Mouse (Mus musculus) liver, embryonic 13.5 days (tissue): ENCODE results near the gene Hoxa7. TPM values are rescaled to one million over a fixed set of nuclear protein-coding genes. Genes with fewer than 3 reads are reported as not detected.

Experiments used
- ATAC-seq: fragments of 200-750 bp; cut with Nextera tagmentation; 2 replicates; pipeline ENCODE4 v1.8.0; 2017; ENCODE audit warnings: low read depth, mild to moderate bottlenecking, moderate number of reproducible peaks, moderate library complexity
- DNase-seq: peaks from one replicate; pipeline ENCODE4 v3.0.0; 2022
- H3K27ac ChIP-seq: fragments of 300-500 bp; sonication (generic); 2 replicates; pipeline ENCODE4 v1.5.1; 2015; ENCODE audit warnings: moderate library complexity, mild to moderate bottlenecking, inconsistent platforms
- H3K27me3 ChIP-seq: fragments of 300-500 bp; sonication (generic); 2 replicates; pipeline ENCODE4 v1.6.1; 2015; ENCODE audit warnings: mild to moderate bottlenecking, inconsistent platforms
- H3K36me3 ChIP-seq: fragments of 300-500 bp; sonication (generic); 2 replicates; pipeline ENCODE4 v1.6.1; 2015; ENCODE audit warnings: mild to moderate bottlenecking, inconsistent platforms
- H3K4me1 ChIP-seq: fragments of 300-500 bp; sonication (generic); replicated peaks from 2 replicates; pipeline ENCODE4 v1.6.1; 2015; ENCODE audit warnings: inconsistent platforms
- H3K4me2 ChIP-seq: fragments of 300-500 bp; sonication (generic); 2 replicates; pipeline ENCODE4 v1.6.1; 2015; ENCODE audit warnings: inconsistent platforms, mild to moderate bottlenecking, moderate library complexity
- H3K4me3 ChIP-seq: fragments of 300-500 bp; sonication (generic); replicated peaks from 2 replicates; pipeline ENCODE4 v1.5.1; 2015; ENCODE audit warnings: mild to moderate bottlenecking, inconsistent platforms
- H3K9ac ChIP-seq: fragments of 300-500 bp; sonication (generic); 2 replicates; pipeline ENCODE4 v1.6.1; 2015; ENCODE audit warnings: mild to moderate bottlenecking, inconsistent platforms
- H3K9me3 ChIP-seq: fragments of 300-500 bp; sonication (generic); replicated peaks from 2 replicates; pipeline ENCODE4 v1.6.1; 2016; ENCODE audit warnings: inconsistent platforms
- WGBS: fragments of 180-500 bp; shearing (Covaris S2); methylation state at CpG from one replicate; pipeline ENCODE4 v1.1.7; 2015; ENCODE audit not compliant: insufficient replicate concordance; 5-methylcytosine and 5-hydroxymethylcytosine counted together
- polyA plus RNA-seq: library from polyadenylated mRNA; unstranded; fragments of >200 nt; fragmentation: Nextera tagmentation; extraction: Ambion mirVana; gene quantifications from 2 replicates; pipeline ENCODE4 v1.2.1, GENCODE M21; 2015

The Hoxa7 gene
- polyA plus RNA-seq, 1 experiment from 2014 or later, result 0.52 TPM

DNA sequence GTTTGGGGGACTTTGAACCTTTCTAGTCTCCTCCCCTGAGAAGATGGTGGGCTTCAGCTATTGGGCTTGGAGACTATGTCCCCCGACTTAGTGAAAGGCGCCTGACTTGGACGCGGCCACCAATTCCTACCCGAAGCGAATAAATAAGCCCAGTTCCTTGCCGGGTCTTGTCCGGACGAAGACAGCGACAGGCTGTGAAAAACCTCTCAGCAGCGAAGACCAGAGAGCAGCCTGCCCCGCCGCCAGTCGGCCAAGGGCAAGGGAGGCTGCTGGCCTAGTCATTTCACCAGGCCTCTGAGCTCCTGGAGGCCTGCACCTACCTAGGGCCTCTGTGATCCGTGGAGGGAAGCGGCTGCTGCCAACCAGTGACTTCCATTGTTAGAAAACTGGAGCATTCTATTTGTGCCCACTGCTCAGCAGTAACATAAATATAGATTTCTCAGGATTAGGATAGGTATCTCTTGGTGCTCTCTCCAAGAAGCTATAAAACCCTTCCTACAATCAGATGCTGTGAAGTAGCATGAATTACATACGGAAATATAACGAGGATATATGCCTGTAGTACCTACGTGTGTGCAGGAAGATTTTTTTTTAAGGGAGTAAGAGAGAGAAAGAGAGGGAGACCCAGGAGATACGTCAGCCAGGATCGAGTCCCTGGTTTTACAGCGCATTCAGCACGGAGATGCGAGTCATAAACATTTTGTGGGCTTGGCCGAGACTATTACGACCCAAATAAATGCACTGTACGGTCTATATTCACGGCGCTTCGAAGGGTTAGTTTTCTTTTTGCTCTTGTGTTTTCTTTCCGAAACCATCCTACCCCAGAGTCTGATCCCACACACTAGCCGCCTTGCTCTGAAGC is 1.4 kb downstream of the Hoxa7 start:
- no peaks in the 10 kb centered on the region for H3K9me3 ChIP-seq
- WGBS, result 24% methylated on average over 32 of the region's 32 CpGs
- H3K4me1 ChIP-seq, result peaks cover 15% of the 10 kb centered on the region
- no peak overlapping the region for H3K4me2 ChIP-seq
- no peaks in the 10 kb centered on the region for H3K36me3 ChIP-seq
- no peak overlapping the region for H3K4me3 ChIP-seq
- no peak overlapping the region for H3K9ac ChIP-seq
- no peak for DNase-seq
- no peak for ATAC-seq
- peaks cover 100% of the 10 kb centered on the region for H3K27me3 ChIP-seq
- no peak overlapping the region for H3K27ac ChIP-seq

GRCm38 (mm10) chr6:52219234-52219942 is 2.3 kb downstream of the Hoxa7 start:
- ATAC-seq (no peak), DNase-seq (no peak)
- no peaks in the 10 kb centered on the region for H3K36me3 ChIP-seq
- H3K4me3 ChIP-seq, result no peak overlapping the region
- no peak overlapping the region for H3K27ac ChIP-seq
- H3K4me1 ChIP-seq, result peaks cover 15% of the 10 kb centered on the region
- H3K9ac ChIP-seq, result no peak overlapping the region
- no peak overlapping the region for H3K4me2 ChIP-seq
- WGBS, result 37% methylated on average over 9 of the region's 9 CpGs
- H3K27me3 ChIP-seq, result peaks cover 100% of the 10 kb centered on the region
- H3K9me3 ChIP-seq, result no peaks in the 10 kb centered on the region

GRCm38 (mm10) chr6:52218643-52219215 is 2.9 kb downstream of the Hoxa7 start:
- H3K4me3 ChIP-seq, result no peak overlapping the region
- H3K27ac ChIP-seq, result no peak overlapping the region
- peaks cover 100% of the 10 kb centered on the region for H3K27me3 ChIP-seq
- DNase-seq (no peak), ATAC-seq (no peak)
- H3K4me1 ChIP-seq, result peaks cover 15% of the 10 kb centered on the region
- no peaks in the 10 kb centered on the region for H3K9me3 ChIP-seq
- 19% methylated on average over 14 of the region's 14 CpGs for WGBS
- no peak overlapping the region for H3K9ac ChIP-seq
- H3K4me2 ChIP-seq, result no peak overlapping the region
- H3K36me3 ChIP-seq, result no peaks in the 10 kb centered on the region

GRCm38 (mm10) chr6:52217895-52218642 is 3.6 kb downstream of the Hoxa7 start:
- H3K4me1 ChIP-seq, result peaks cover 15% of the 10 kb centered on the region
- H3K9ac ChIP-seq, result no peak overlapping the region
- H3K9me3 ChIP-seq, result no peaks in the 10 kb centered on the region
- WGBS, result 11% methylated on average over 23 of the region's 23 CpGs
- H3K4me2 ChIP-seq, result peak overlapping the region; percentile 46
- no peak for ATAC-seq
- no peaks in the 10 kb centered on the region for H3K36me3 ChIP-seq
- no peak overlapping the region for H3K27ac ChIP-seq
- H3K4me3 ChIP-seq, result peak overlapping the region; percentile 37; the same call in 1 of the 2 replicates
- DNase-seq, result no peak
- peaks cover 100% of the 10 kb centered on the region for H3K27me3 ChIP-seq

- Histone ChIP-seq H3K27ac (no peak overlapping the region), H3K9me3 (no peaks in the 10 kb centered on the region), H3K36me3 (no peaks in the 10 kb centered on the region), H3K4me2 (peak overlapping the region; percentile 46), H3K4me3 (peak overlapping the region; percentile 37), H3K27me3 (peaks cover 100% of the 10 kb centered on the region), H3K9ac (no peak overlapping the region), H3K4me1 (peaks cover 15% of the 10 kb centered on the region)
- DNase-seq, result no peak
- no peak for ATAC-seq
- 2% methylated on average over 25 of the region's 25 CpGs for WGBS
These were observed 4.2 kb downstream of the Hoxa7 start for GRCm38 (mm10) chr6:52217459-52217768.

DNA sequence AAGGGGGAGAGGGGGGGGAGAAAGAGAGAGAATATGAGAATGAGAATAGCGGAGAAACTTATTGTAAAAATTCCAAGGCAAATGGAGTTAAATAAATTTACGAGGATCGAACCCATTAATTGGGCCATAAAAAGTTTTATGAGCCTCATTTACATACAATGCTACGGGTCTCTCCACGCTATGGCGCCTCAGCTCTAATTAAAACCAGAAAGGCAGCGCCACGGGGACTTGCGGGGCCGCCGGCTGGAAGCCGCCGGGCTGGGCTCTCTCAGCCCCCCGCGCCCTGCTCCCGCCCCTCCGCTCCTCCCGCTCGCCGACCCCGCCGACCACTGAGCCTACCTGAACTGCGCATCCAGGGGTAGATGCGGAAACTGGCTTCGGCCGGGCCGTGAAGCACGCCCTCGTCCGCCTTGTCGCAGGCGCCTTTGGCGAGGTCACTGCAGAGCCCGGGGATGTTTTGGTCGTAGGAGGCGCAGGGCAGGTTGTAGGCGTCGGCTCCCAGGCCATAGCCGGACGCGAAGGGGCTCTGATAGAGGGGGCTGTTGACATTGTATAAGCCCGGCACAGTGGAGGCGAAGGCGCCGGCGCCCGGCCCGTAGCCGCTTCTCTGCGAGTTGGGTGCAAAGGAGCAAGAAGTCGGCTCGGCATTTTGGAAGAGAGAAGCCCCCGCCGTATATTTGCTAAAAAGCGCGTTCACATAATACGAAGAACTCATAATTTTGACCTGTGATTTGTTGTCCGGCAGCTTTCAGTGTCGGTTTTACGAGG is 4.8 kb downstream of the Hoxa7 start:
- Histone ChIP-seq H3K4me1 (peaks cover 16% of the 10 kb centered on the region), H3K27me3 (peaks cover 100% of the 10 kb centered on the region), H3K4me2 (peak overlapping the region; percentile 46), H3K27ac (no peak overlapping the region), H3K9me3 (no peaks in the 10 kb centered on the region), H3K9ac (no peak overlapping the region), H3K36me3 (no peaks in the 10 kb centered on the region), H3K4me3 (peak overlapping the region; percentile 37)
- DNase-seq (no peak), ATAC-seq (no peak)
- 1% methylated on average over 60 of the region's 60 CpGs for WGBS

DNA sequence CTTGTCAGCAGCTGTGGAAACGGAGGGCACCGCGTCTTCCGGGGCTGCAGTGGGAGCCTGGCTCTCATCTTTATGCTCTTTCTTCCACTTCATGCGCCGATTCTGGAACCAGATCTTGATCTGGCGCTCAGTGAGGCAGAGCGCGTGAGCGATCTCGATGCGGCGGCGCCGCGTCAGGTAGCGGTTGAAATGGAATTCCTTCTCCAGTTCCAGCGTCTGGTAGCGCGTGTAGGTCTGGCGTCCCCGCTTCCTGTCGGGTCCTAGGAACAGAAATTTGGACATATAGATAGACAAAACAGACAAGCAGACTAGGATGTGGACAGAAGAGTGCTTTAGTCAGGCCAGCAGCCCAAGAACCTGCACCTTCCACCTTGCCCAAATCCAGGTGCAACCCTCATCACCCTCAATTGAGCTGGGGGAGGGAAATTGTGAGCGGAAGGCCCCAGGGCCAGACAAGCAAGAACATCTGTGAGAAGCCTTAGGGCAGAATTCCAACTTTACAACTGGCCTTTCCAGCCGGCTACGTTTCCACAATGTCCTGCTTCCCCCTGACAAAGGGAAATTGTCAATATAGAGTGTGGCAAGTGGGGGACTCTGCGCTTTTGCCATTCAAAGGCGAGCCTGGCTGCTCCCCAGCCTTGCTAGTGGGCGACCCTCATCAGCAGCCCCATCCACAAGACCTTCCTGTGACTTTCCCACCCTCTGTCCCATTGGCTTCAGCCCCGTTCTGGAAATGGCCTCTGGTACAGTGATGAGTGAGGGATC is 5.7 kb downstream of the Hoxa7 start:
- H3K9ac ChIP-seq, result no peak overlapping the region

DNA sequence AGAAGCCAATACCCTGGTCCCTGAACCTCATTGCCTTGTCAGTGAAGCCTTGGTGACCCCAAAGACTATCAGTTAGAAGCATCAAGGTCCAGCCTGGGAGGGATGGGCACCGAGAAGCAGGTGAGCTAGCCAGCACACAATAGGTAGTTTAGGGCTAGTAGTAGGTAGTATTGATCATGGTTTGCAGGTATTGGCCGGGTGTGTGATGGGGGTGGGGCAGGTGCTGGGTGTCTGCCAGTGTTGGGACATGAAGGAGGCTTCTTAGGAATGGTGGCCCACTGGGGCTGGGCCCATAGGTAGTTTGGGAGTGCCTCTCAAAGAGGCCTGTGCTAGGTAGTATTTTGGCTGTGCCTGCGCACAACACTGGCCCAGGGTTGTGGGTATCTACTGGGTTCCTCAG is 6.6 kb downstream of the Hoxa7 start:
- 18% methylated on average over 3 of the region's 3 CpGs for WGBS
- ATAC-seq, result no peak
- no peak overlapping the region for H3K4me3 ChIP-seq
- peaks cover 100% of the 10 kb centered on the region for H3K27me3 ChIP-seq
- DNase-seq, result no peak
- H3K4me1 ChIP-seq, result peaks cover 15% of the 10 kb centered on the region
- H3K27ac ChIP-seq, result no peak overlapping the region
- H3K36me3 ChIP-seq, result no peaks in the 10 kb centered on the region
- H3K4me2 ChIP-seq, result no peak overlapping the region
- no peak overlapping the region for H3K9ac ChIP-seq
- no peaks in the 10 kb centered on the region for H3K9me3 ChIP-seq

More for the DNA sequence above, 5.7 kb downstream of the Hoxa7 start:
- H3K27ac ChIP-seq, result no peak overlapping the region
- H3K4me2 ChIP-seq, result no peak overlapping the region
- no peak overlapping the region for H3K4me3 ChIP-seq
- H3K9me3 ChIP-seq, result no peaks in the 10 kb centered on the region
- peaks cover 100% of the 10 kb centered on the region for H3K27me3 ChIP-seq
- H3K4me1 ChIP-seq, result peaks cover 15% of the 10 kb centered on the region
- H3K36me3 ChIP-seq, result no peaks in the 10 kb centered on the region
- ATAC-seq, result no peak
- WGBS, result 2% methylated on average over 30 of the region's 30 CpGs
- DNase-seq, result no peak

DNA sequence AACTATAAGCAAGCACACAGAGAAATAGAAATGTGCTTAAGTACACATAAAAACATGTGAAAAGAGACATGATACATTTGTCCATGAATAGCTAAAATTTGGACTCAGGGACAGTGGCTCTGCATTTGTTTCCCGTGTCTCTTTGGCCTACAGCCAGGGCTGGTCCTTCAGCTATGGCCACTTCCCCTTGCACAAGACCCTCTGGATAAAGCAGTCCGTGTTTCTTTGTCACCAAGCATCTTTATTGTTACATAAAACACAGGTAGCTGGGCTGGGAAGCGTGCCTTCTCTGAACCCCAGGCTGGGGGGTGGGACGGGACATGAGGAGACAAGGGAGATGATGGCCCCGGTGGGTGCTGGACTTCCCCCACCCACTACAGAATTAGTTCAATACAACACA is 7.4 kb downstream of the Hoxa7 start:
- DNase-seq (no peak), ATAC-seq (no peak)
- Histone ChIP-seq H3K27me3 (peaks cover 100% of the 10 kb centered on the region), H3K4me1 (peaks cover 15% of the 10 kb centered on the region), H3K4me2 (no peak overlapping the region), H3K4me3 (no peak overlapping the region), H3K9me3 (no peaks in the 10 kb centered on the region), H3K27ac (no peak overlapping the region), H3K9ac (no peak overlapping the region), H3K36me3 (no peaks in the 10 kb centered on the region)
- 20% methylated on average over 5 of the region's 5 CpGs for WGBS
